Mouse (Mus musculus): Measurements from ENCODE around the gene Rgma. TPM values are rescaled to one million over a fixed set of nuclear protein-coding genes. Genes with fewer than 3 reads are reported as not detected.
A peak's percentile ranks its signal among the peaks of the same experiment; 100 is the strongest.

Gene Rgma
- polyA plus RNA-seq, 1 experiment = 5.5 TPM

DNA sequence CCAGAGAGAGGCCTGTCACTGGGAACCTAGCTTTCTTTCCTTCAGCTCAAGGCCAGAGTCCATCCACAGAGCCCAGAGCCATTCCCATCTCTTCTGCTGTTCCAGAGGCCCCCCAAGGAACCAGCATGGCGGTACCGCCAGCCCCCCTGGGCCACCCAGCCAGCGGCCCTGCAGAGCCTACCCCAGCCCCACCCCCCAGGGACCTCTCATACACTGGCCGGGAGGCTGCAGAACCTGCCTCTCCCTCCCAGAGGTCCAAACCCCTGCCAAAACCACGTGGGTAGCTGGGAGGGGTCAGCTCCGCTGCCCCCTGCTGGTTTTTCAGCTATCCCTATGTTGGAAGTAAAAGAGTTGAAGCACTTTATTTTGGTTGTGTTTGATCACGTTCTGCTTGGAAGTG is 44.1 kb downstream of the Rgma start:
- H3K36me3 ChIP-seq (ENCODE audit: control insufficient read depth, insufficient read depth, low read length, poor library complexity, severe bottlenecking) = no peaks in the 10 kb centered on the region
- H3K4me3 ChIP-seq (ENCODE audit: low read depth, low read length) = no peak overlapping the region
- TF ChIP-seq CTCF (IDR thresholded peaks at IDR 0.05; ENCODE audit: low read depth, low read length) (peak; percentile 10), EP300 (IDR thresholded peaks at IDR 0.05; ENCODE audit: insufficient read depth, low read depth, low read length) (no peak)
- no peak overlapping the region for H3K27ac ChIP-seq (ENCODE audit: insufficient read depth, low read length)
- no peak overlapping the region for H3K9ac ChIP-seq (ENCODE audit: low read depth, poor library complexity, severe bottlenecking)
- H3K4me1 ChIP-seq (ENCODE audit: control insufficient read depth, insufficient read depth, low read length) = peaks cover 3% of the 10 kb centered on the region
- H3K27me3 ChIP-seq (ENCODE audit: control insufficient read depth, insufficient read depth, low read length, poor library complexity, severe bottlenecking) = no peaks in the 10 kb centered on the region
- H3K9me3 ChIP-seq (replicated peaks; ENCODE audit: control insufficient read depth, insufficient read depth, low read length, poor library complexity, severe bottlenecking) = no peaks in the 10 kb centered on the region

- H3K27ac ChIP-seq (ENCODE audit: insufficient read depth, low read length) = no peak overlapping the region
- H3K9me3 ChIP-seq (replicated peaks; ENCODE audit: control insufficient read depth, insufficient read depth, low read length, poor library complexity, severe bottlenecking) = no peaks in the 10 kb centered on the region
- no peaks in the 10 kb centered on the region for H3K36me3 ChIP-seq (ENCODE audit: control insufficient read depth, insufficient read depth, low read length, poor library complexity, severe bottlenecking)
- H3K4me3 ChIP-seq (ENCODE audit: low read depth, low read length) = no peak overlapping the region
- H3K4me1 ChIP-seq (ENCODE audit: control insufficient read depth, insufficient read depth, low read length) = peaks cover 3% of the 10 kb centered on the region
- TF ChIP-seq EP300 (IDR thresholded peaks at IDR 0.05; ENCODE audit: insufficient read depth, low read depth, low read length) (no peak), CTCF (IDR thresholded peaks at IDR 0.05; ENCODE audit: low read depth, low read length) (no peak), POLR2A (IDR thresholded peaks at IDR 0.05; ENCODE audit: insufficient read depth, low read length) (no peak)
- no peak overlapping the region for H3K9ac ChIP-seq (ENCODE audit: low read depth, poor library complexity, severe bottlenecking)
- no peaks in the 10 kb centered on the region for H3K27me3 ChIP-seq (ENCODE audit: control insufficient read depth, insufficient read depth, low read length, poor library complexity, severe bottlenecking)
Observed at GRCm38 (mm10) chr7:73420827-73421226, 45.5 kb downstream of the Rgma start.

- Histone ChIP-seq H3K9me3 (replicated peaks; ENCODE audit: control insufficient read depth, insufficient read depth, low read length, poor library complexity, severe bottlenecking) (no peaks in the 10 kb centered on the region), H3K4me1 (ENCODE audit: control insufficient read depth, insufficient read depth, low read length) (peaks cover 3% of the 10 kb centered on the region), H3K36me3 (ENCODE audit: control insufficient read depth, insufficient read depth, low read length, poor library complexity, severe bottlenecking) (no peaks in the 10 kb centered on the region), H3K27ac (ENCODE audit: insufficient read depth, low read length) (no peak overlapping the region), H3K4me3 (ENCODE audit: low read depth, low read length) (no peak overlapping the region), H3K27me3 (ENCODE audit: control insufficient read depth, insufficient read depth, low read length, poor library complexity, severe bottlenecking) (no peaks in the 10 kb centered on the region), H3K9ac (ENCODE audit: low read depth, poor library complexity, severe bottlenecking) (no peak overlapping the region)
- TF ChIP-seq CTCF (IDR thresholded peaks at IDR 0.05; ENCODE audit: low read depth, low read length) (no peak), EP300 (IDR thresholded peaks at IDR 0.05; ENCODE audit: insufficient read depth, low read depth, low read length) (no peak), POLR2A (IDR thresholded peaks at IDR 0.05; ENCODE audit: insufficient read depth, low read length) (no peak)
Observed at GRCm38 (mm10) chr7:73421278-73422015, 46.1 kb downstream of the Rgma start.

DNA sequence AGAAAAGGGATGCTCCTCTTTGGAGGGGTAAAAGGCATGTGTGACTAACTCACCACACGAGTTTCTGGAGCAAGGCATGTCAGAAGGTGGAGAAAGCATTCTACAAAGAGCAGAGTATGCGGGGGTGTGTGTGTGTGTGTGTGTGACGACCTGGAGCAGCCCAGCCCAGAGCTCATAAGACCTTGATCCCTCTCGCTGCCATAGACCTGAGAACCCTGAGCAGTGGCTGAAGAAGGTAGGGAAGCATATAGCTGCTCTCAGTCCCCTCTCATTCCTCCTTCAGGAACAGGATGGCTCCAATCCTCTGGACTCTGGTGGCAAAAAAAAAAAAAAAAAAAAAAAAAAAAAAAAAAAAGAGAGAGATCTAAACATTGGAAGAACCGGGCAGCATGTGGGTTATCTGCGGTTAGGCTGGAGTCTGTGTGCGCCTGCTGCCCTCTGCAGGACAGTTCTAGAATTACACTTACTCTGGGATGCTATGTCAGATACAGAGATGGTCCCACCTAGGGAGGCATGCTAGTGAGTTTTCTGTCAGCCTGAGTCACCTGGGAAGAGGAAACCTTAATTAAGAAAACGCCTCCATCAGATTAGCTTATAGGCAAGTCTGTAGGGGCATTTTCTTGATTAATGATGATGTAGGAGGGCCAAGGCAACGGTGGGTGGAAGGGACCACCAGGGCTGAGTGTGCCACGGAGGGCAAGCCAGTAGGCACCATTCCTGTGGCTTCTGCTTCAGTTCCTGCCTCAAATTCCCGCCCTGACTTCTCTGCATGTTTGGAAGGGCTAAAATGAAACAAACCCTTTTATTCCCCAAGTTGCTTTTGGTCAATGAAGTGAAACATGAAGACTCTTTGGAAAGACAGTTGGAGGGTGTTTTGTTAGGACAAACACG is 47.2 kb downstream of the Rgma start:
- Histone ChIP-seq H3K27ac (ENCODE audit: insufficient read depth, low read length) (no peak overlapping the region), H3K9ac (ENCODE audit: low read depth, poor library complexity, severe bottlenecking) (no peak overlapping the region), H3K27me3 (ENCODE audit: control insufficient read depth, insufficient read depth, low read length, poor library complexity, severe bottlenecking) (no peaks in the 10 kb centered on the region), H3K4me1 (ENCODE audit: control insufficient read depth, insufficient read depth, low read length) (peaks cover 3% of the 10 kb centered on the region), H3K4me3 (ENCODE audit: low read depth, low read length) (no peak overlapping the region), H3K36me3 (ENCODE audit: control insufficient read depth, insufficient read depth, low read length, poor library complexity, severe bottlenecking) (no peaks in the 10 kb centered on the region), H3K9me3 (replicated peaks; ENCODE audit: control insufficient read depth, insufficient read depth, low read length, poor library complexity, severe bottlenecking) (no peaks in the 10 kb centered on the region)
- TF ChIP-seq POLR2A (IDR thresholded peaks at IDR 0.05; ENCODE audit: insufficient read depth, low read length) (no peak), EP300 (IDR thresholded peaks at IDR 0.05; ENCODE audit: insufficient read depth, low read depth, low read length) (no peak), CTCF (IDR thresholded peaks at IDR 0.05; ENCODE audit: low read depth, low read length) (peak; percentile 91)

DNA sequence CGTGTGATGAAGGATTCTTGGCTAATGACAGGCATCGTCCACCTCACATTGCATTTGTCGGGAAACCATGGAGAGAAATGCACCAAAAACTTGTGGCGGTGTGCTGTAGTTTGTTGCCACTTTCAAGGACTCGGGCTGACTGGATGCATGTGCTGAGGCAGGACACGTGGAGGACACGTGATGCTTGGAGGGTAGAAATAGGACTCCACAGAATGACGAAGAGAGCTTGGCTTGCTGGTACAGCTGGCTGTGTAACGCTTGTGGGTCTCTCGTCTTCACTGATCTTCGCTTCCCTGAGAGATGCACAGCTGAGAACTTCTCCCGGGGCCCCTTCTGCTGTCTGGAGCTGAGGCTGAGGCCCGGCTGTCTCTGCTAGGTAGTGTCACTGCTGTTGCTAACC is 47.9 kb downstream of the Rgma start:
- peaks cover 3% of the 10 kb centered on the region for H3K4me1 ChIP-seq (ENCODE audit: control insufficient read depth, insufficient read depth, low read length)
- no peaks in the 10 kb centered on the region for H3K27me3 ChIP-seq (ENCODE audit: control insufficient read depth, insufficient read depth, low read length, poor library complexity, severe bottlenecking)
- no peaks in the 10 kb centered on the region for H3K9me3 ChIP-seq (replicated peaks; ENCODE audit: control insufficient read depth, insufficient read depth, low read length, poor library complexity, severe bottlenecking)
- TF ChIP-seq POLR2A (IDR thresholded peaks at IDR 0.05; ENCODE audit: insufficient read depth, low read length) (no peak), CTCF (IDR thresholded peaks at IDR 0.05; ENCODE audit: low read depth, low read length) (no peak), EP300 (IDR thresholded peaks at IDR 0.05; ENCODE audit: insufficient read depth, low read depth, low read length) (no peak)
- H3K27ac ChIP-seq (ENCODE audit: insufficient read depth, low read length) = no peak overlapping the region
- no peak overlapping the region for H3K4me3 ChIP-seq (ENCODE audit: low read depth, low read length)
- H3K9ac ChIP-seq (ENCODE audit: low read depth, poor library complexity, severe bottlenecking) = no peak overlapping the region
- H3K36me3 ChIP-seq (ENCODE audit: control insufficient read depth, insufficient read depth, low read length, poor library complexity, severe bottlenecking) = no peaks in the 10 kb centered on the region

GRCm38 (mm10) chr7:73424243-73424642 is 48.9 kb downstream of the Rgma start:
- H3K27ac ChIP-seq (ENCODE audit: insufficient read depth, low read length) = no peak overlapping the region

More at GRCm38 (mm10) chr7:73424243-73424642, 48.9 kb downstream of the Rgma start:
- Histone ChIP-seq H3K9ac (ENCODE audit: low read depth, poor library complexity, severe bottlenecking) (no peak overlapping the region), H3K9me3 (replicated peaks; ENCODE audit: control insufficient read depth, insufficient read depth, low read length, poor library complexity, severe bottlenecking) (no peaks in the 10 kb centered on the region), H3K4me3 (ENCODE audit: low read depth, low read length) (no peak overlapping the region), H3K27me3 (ENCODE audit: control insufficient read depth, insufficient read depth, low read length, poor library complexity, severe bottlenecking) (no peaks in the 10 kb centered on the region), H3K36me3 (ENCODE audit: control insufficient read depth, insufficient read depth, low read length, poor library complexity, severe bottlenecking) (peaks cover 7% of the 10 kb centered on the region), H3K4me1 (ENCODE audit: control insufficient read depth, insufficient read depth, low read length) (no peaks in the 10 kb centered on the region)
- no peak for TF ChIP-seq CTCF (IDR thresholded peaks at IDR 0.05; ENCODE audit: low read depth, low read length)
- no peak for TF ChIP-seq POLR2A (IDR thresholded peaks at IDR 0.05; ENCODE audit: insufficient read depth, low read length)
- no peak for TF ChIP-seq EP300 (IDR thresholded peaks at IDR 0.05; ENCODE audit: insufficient read depth, low read depth, low read length)
